Mouse (Mus musculus) retina, adult 2 months (tissue): ENCODE measurements around the gene Tmx2.
A peak's percentile ranks its signal among the peaks of the same experiment; 100 is the strongest.
"Not testable (repeated sequence)": the region's sequence is repeated elsewhere in the genome, so short reads cannot be mapped to it uniquely, and the experiment has no call there.

Source experiments
- DNase-seq: peaks from one replicate; pipeline ENCODE4 v3.0.0-alpha.2; 2012; ENCODE audit warnings: low read depth, low spot score

The Tmx2 gene

DNA sequence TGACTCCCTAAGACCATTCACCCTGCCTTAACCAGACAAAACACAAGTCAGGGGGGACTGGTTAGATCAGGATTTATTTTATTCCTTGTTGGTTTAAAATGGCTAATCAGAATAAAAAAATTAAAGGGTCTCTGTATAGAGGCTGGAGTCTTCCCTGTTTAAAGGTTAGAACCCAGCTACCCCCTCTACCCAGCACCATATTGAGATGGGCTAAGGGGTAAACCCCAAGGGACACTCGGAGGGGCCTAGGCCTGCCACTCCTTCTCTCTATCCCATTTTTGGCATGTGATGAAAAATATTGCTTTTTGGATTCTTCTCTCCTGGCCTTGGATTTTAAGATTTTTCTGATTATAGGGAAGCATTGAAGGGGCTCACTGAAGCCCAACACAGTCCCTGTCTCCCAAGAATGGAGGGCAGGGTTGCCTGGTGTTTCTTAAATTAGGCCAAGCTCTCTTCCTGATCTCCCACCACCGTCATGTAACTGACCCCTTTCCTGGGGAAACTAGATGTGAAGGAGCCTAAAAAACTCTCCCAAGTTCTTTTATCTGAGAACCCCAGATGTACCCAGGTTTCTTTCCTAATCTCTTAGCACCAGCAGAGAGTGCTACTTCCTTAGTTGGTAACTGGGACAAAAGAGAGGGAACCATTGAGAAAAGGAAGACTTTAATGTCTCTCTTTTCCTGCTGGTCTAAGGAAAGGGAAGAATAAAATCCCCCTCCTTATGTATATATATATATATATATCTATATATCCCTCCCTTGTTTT lies 9.3 kb upstream of the Tmx2 start:
- DNase-seq: no peak

DNA sequence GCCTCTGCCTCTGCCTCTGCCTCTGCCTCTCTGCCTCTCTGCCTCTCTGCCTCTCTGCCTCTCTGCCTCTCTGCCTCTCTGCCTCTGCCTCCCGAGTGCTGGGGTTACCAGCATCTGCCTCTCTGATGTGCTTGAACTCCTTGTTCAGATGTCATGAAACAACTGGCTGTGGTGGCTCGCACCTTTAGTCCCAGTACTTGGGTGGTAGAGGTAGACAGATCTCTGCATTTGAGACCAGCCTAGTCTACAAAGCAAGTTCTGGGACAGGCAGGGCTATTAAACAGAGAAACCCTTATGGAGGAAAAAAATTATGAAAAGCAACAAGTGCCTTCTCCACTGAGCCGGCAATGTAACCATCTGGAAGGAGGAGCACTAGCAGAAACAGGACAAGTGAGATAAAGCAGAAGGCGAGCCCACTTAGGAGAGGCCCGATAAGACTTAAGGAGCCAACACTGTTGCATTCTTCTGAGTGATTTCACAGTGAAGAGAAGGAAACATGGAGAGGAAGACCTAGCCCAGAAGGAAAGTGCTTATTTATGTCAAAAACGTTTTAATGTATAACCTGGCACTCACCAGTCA lies 3.8 kb upstream of the Tmx2 start:
- no peak for DNase-seq

- DNase-seq: peak; percentile 99
These were observed 716 bp downstream of the Tmx2 start, which contains the start of the genes Gm28635 and Med19 for GRCm38 (mm10) chr2:84677968-84678880. TSS of gene Gm28635 (minus strand) at chr2:84678041. TSS of gene Med19 (plus strand) at chr2:84678402.

- no peak for DNase-seq
These were observed 1.5 kb downstream of the Tmx2 start for GRCm38 (mm10) chr2:84677270-84677967.

GRCm38 (mm10) chr2:84671535-84671934 lies 7.4 kb downstream of the Tmx2 start:
- DNase-seq: not testable (repeated sequence)

DNA sequence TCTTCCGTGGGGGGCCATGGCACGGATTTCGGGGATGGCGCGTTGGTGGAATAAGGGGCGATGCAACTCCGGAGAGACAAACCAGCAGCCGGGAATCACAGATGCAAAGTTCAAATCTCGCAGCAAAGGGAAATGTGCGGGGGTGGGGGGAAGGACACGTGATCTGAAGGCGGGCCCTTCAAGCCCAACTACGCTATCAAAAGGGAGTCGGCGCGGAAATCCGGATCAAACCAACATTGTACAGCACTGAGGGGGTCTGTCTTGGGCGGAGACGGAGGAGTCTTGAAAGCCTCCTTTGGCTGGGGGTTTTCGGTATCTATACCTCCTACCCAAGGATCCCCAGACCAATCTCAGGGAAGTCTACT lies 8.4 kb downstream of the Tmx2 start, which contains the start of gene Selenoh:
Gene Selenoh (minus strand): TSS at position 202 of the 365 bp plus-strand sequence.
- DNase-seq: peak; percentile 60

DNA sequence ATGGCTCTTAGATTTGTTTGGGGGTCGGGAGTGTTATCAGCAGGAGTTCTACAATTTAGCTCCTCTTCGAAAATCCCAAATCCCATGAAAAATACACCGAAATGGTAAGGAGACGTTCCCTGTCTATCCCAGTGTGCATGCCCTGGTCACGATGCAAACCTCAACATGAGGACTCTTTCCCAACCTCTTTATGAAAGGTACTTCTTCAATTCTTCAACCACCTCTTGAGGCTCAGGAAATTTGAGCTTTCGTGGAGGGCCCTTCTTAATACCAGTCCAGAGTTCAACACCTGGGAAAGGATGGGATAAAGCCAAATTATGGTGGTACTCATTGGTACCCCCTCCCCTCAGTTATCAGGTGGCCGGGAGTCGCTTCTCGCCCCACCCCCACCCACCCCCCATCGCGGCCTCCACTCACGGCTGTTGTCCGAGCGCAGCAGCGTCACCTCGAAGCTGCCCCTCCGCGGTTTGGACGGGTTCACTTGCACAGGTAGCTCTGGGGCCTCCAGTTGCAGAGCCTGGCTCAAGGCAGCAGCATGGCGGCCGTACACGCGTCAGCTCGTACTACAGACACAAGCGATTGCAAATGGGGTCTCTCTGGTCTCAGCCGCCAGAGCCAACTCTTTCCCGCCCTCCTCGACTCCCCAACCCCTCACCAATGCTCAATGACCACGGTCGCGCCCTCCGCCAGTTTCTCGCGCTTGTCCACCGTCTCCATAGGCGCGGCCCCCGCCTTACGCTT lies 8.9 kb downstream of the Tmx2 start:
- no peak for DNase-seq

DNA sequence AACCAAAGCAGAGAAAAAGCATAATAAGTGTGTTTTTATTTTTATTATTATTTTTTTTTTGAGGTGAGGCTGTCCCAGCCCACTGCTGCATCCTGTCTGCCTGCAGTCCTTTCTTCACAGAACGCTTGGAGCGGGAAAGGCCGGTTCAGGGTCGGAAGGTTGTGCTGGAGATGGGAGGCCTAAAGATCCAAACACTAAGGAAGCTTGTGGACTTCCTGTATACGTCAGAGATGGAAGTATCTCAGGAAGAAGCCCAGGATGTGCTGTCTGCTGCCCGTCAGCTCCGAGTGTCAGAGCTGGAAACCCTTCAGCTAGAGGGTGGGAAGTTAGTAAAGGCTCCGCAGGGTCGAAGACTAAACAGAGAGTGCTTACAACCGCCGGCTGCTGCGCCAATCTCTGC lies 12.9 kb downstream of the Tmx2 start:
- no peak for DNase-seq

DNA sequence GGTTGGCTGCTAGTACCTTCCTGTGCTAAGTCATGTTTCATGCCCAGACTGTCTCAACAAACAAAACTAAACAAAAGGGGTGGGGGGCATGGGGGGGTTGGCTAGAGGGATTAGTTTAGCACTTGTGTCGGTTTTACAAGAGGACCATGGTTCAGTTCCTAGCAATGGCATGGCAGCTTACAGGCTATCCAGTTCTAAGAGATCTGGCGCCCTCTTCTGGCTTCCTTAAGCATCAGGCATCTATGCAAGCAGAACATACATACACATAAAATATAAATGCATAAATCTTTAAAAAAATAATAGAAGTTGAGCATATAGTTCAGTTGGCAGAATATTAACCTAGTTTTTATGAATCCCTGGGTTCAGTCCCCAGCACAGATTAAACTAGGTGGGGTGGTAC lies 16.1 kb downstream of the Tmx2 start:
- DNase-seq: no peak

GRCm38 (mm10) chr2:84660253-84660652 lies 18.7 kb downstream of the Tmx2 start:
- no peak for DNase-seq

- no peak for DNase-seq
These were observed 20.1 kb downstream of the Tmx2 start, which contains the start of gene Btbd18 for GRCm38 (mm10) chr2:84658806-84659205. TSS of gene Btbd18 (plus strand) at chr2:84659079.

DNA sequence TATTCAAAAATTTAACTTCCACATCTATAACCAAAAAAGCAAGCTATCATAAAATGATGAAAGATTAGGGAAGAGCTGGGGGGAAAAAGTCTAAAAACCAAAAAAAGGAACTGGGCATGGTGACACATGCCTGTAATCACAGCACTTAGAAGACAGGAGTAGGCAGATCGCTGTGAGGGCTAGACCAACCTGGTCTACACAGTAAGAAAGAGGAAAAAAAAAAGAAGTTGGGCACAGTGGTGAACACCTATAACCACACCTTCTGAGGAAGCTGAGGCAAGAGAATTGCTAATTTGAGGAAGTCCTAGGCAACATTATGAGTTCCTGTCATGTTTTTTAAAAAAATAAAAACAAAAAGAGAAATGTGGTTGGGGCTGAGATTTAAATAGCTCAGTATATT lies 23.1 kb downstream of the Tmx2 start:
- no peak for DNase-seq

GRCm38 (mm10) chr2:84653354-84653753 lies 25.6 kb downstream of the Tmx2 start:
- DNase-seq: no peak

DNA sequence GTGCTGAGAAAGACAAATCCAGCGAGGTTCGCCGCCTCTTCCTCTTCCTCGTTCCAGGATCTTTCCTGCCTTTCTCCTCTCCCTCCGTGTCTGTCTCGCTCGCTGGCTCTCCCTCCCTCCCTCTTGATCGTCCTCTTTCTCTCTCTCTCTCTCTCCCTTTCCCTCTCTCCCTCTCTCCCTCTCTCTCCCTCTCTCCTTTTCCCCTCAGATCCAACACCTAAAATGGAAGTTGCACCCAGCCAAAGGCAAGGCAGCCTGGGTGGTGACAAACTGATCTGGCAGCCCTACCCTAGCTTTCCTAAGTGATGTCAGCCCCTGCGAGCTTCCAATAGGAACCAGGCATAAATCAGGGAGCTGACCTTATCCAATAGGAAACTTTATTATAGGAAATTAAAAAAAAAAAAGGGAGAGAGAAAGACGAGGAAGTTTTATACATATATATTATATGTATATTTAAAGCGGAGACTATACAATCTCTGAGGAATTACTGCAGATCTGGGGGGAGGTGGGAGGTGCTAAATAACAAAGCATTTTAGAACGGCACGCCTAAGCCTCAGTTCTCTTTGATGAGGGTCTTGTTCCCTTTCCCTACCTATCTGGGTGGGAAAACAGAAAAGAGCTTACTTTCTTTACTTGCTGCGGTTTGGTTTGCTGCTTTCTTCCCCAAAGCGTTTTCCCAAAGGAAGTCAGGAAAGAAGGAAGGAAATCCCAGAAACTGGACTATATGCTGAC lies 28.3 kb downstream of the Tmx2 start, which contains the start of gene Ctnnd1:
Gene Ctnnd1 (minus strand): TSS at position 302 of the 732 bp plus-strand sequence.
- peak; percentile 75 for DNase-seq

GRCm38 (mm10) chr2:84649674-84650073 lies 29.3 kb downstream of the Tmx2 start:
- DNase-seq: no peak

GRCm38 (mm10) chr2:84648369-84648768 lies 30.6 kb downstream of the Tmx2 start:
- no peak for DNase-seq

DNA sequence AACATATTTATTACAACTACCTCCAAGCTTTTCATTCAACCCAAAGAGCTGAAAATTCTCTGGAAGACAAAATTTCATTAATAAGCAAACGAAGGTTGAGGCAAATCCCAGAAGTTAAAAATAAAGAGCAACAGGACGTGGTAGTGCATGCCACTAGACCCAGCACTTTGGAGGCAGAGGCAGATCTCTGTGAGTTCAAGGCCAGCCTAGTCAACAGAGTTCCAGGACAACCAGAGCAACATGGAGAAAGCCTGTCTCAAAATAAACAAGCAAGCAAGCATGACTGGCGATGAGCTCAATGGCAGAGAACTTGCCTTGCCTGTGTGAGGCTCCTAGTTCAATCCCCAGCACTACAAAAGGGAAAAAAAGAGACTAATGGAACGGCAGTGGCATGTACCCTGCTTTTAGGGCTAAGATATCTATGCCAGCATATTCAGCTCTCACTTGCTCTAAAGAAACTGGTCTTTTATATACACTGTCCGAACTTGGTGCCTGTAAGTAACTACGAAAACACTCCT lies 31.8 kb downstream of the Tmx2 start:
- DNase-seq: no peak

GRCm38 (mm10) chr2:84646138-84646537 lies 32.8 kb downstream of the Tmx2 start:
- DNase-seq: no peak

- no peak for DNase-seq
These were observed 38.1 kb downstream of the Tmx2 start for GRCm38 (mm10) chr2:84640833-84641232.
